Mouse (Mus musculus): Measurements from ENCODE around the gene Wrap53. TPM values are rescaled to one million over a fixed set of nuclear protein-coding genes. Genes with fewer than 3 reads are reported as not detected.
"Not testable (repeated sequence)": the region's sequence is repeated elsewhere in the genome, so short reads cannot be mapped to it uniquely, and the experiment has no call there.

The Wrap53 gene
- polyA plus RNA-seq (2014; fragmentation: Nextera tagmentation; extraction: Ambion mirVana): 24.6 and 29.3 TPM in 2 replicates

GRCm38 (mm10) chr11:69580091-69580514 lies at the start of gene Wrap53, which contains the start of gene Trp53:
Wrap53 (minus strand) TSS chr11:69580255.
Trp53 (plus strand) TSS chr11:69580359.
- peaks cover 26% of the 10 kb centered on the region for H3K36me3 ChIP-seq (ENCODE audit: control insufficient read depth, insufficient read depth, low read length)
- peak; percentile 97 for DNase-seq (ENCODE audit: low spot score)
- WGBS: 0% methylated on average over 13 of the region's 13 CpGs
- H3K9ac ChIP-seq (ENCODE audit: low read length): peak within 1 kb of the TSS; percentile 82
- no peaks in the 10 kb centered on the region for H3K27me3 ChIP-seq (replicated peaks; ENCODE audit: control insufficient read depth, insufficient read depth, low read length)
- peak within 1 kb of the TSS; percentile 72 for H3K4me3 ChIP-seq (ENCODE audit: low read depth, low read length)
- ATAC-seq: peak; percentile 60
- H3K9me3 ChIP-seq (replicated peaks; ENCODE audit: control insufficient read depth, low read length): no peaks in the 10 kb centered on the region
- H3K27ac ChIP-seq (ENCODE audit: low read depth, low read length): peak within 1 kb of the TSS; percentile 92
- peaks cover 22% of the 10 kb centered on the region for H3K4me1 ChIP-seq (ENCODE audit: control insufficient read depth, insufficient read depth, low read length)
- peak within 1 kb of the TSS; percentile 85 for H3K4me2 ChIP-seq (ENCODE audit: low read length)

GRCm38 (mm10) chr11:69629802-69630201 lies 49.7 kb upstream of the Wrap53 start:
- Histone ChIP-seq H3K9me3 (replicated peaks; ENCODE audit: control insufficient read depth, low read length) (no peaks in the 10 kb centered on the region), H3K4me1 (ENCODE audit: control insufficient read depth, insufficient read depth, low read length) (peaks cover 8% of the 10 kb centered on the region), H3K27me3 (replicated peaks; ENCODE audit: control insufficient read depth, insufficient read depth, low read length) (no peaks in the 10 kb centered on the region), H3K4me3 (ENCODE audit: low read depth, low read length) (no peak overlapping the region), H3K4me2 (ENCODE audit: low read length) (no peak overlapping the region), H3K9ac (ENCODE audit: low read length) (no peak overlapping the region), H3K27ac (ENCODE audit: low read depth, low read length) (no peak overlapping the region), H3K36me3 (ENCODE audit: control insufficient read depth, insufficient read depth, low read length) (no peaks in the 10 kb centered on the region)
- 68% methylated on average over 1 of the region's 1 CpGs for WGBS
- ATAC-seq: no peak
- DNase-seq (ENCODE audit: low spot score): peak; percentile 51

- H3K4me2 ChIP-seq (ENCODE audit: low read length): no peak overlapping the region
- H3K9ac ChIP-seq (ENCODE audit: low read length): no peak overlapping the region
- ATAC-seq (no peak), DNase-seq (ENCODE audit: low spot score) (peak; percentile 83)
- no peaks in the 10 kb centered on the region for H3K4me1 ChIP-seq (ENCODE audit: control insufficient read depth, insufficient read depth, low read length)
- H3K27me3 ChIP-seq (replicated peaks; ENCODE audit: control insufficient read depth, insufficient read depth, low read length): no peaks in the 10 kb centered on the region
- H3K4me3 ChIP-seq (ENCODE audit: low read depth, low read length): no peak overlapping the region
- no peaks in the 10 kb centered on the region for H3K36me3 ChIP-seq (ENCODE audit: control insufficient read depth, insufficient read depth, low read length)
- WGBS: 37% methylated on average over 6 of the region's 6 CpGs
- H3K27ac ChIP-seq (ENCODE audit: low read depth, low read length): no peak overlapping the region
- H3K9me3 ChIP-seq (replicated peaks; ENCODE audit: control insufficient read depth, low read length): no peaks in the 10 kb centered on the region
Measured at GRCm38 (mm10) chr11:69628286-69628685, 48.2 kb upstream of the Wrap53 start.

- H3K9ac ChIP-seq (ENCODE audit: low read length); H3K36me3 ChIP-seq (ENCODE audit: control insufficient read depth, insufficient read depth, low read length); ATAC-seq; H3K4me2 ChIP-seq (ENCODE audit: low read length); H3K27ac ChIP-seq (ENCODE audit: low read depth, low read length); H3K4me3 ChIP-seq (ENCODE audit: low read depth, low read length); H3K27me3 ChIP-seq (replicated peaks; ENCODE audit: control insufficient read depth, insufficient read depth, low read length); DNase-seq (ENCODE audit: low spot score); H3K9me3 ChIP-seq (replicated peaks; ENCODE audit: control insufficient read depth, low read length): not testable (repeated sequence)
- H3K4me1 ChIP-seq (ENCODE audit: control insufficient read depth, insufficient read depth, low read length): peaks cover 10% of the 10 kb centered on the region
- WGBS: 84% methylated on average over 2 of the region's 2 CpGs
Measured at GRCm38 (mm10) chr11:69624339-69624738, 44.3 kb upstream of the Wrap53 start.

- H3K9ac ChIP-seq (ENCODE audit: low read length): peak overlapping the region; percentile 80
- H3K4me2 ChIP-seq (ENCODE audit: low read length): peak overlapping the region; percentile 77
- no peaks in the 10 kb centered on the region for H3K27me3 ChIP-seq (replicated peaks; ENCODE audit: control insufficient read depth, insufficient read depth, low read length)
- H3K9me3 ChIP-seq (replicated peaks; ENCODE audit: control insufficient read depth, low read length): no peaks in the 10 kb centered on the region
- ATAC-seq (no peak), DNase-seq (ENCODE audit: low spot score) (no peak)
- peak overlapping the region; percentile 45 for H3K4me3 ChIP-seq (ENCODE audit: low read depth, low read length)
- no peak overlapping the region for H3K27ac ChIP-seq (ENCODE audit: low read depth, low read length)
- WGBS: 68% methylated on average over 4 of the region's 4 CpGs
- H3K4me1 ChIP-seq (ENCODE audit: control insufficient read depth, insufficient read depth, low read length): peaks cover 10% of the 10 kb centered on the region
- no peaks in the 10 kb centered on the region for H3K36me3 ChIP-seq (ENCODE audit: control insufficient read depth, insufficient read depth, low read length)
Measured at GRCm38 (mm10) chr11:69623006-69623405, 43.0 kb upstream of the Wrap53 start.

GRCm38 (mm10) chr11:69622406-69622805 lies 42.4 kb upstream of the Wrap53 start:
- no peak for ATAC-seq
- Histone ChIP-seq H3K36me3 (ENCODE audit: control insufficient read depth, insufficient read depth, low read length) (no peaks in the 10 kb centered on the region), H3K27me3 (replicated peaks; ENCODE audit: control insufficient read depth, insufficient read depth, low read length) (no peaks in the 10 kb centered on the region), H3K4me2 (ENCODE audit: low read length) (peak overlapping the region; percentile 77), H3K4me3 (ENCODE audit: low read depth, low read length) (peak overlapping the region; percentile 45), H3K9me3 (replicated peaks; ENCODE audit: control insufficient read depth, low read length) (no peaks in the 10 kb centered on the region), H3K4me1 (ENCODE audit: control insufficient read depth, insufficient read depth, low read length) (peaks cover 10% of the 10 kb centered on the region), H3K9ac (ENCODE audit: low read length) (peak overlapping the region; percentile 80), H3K27ac (ENCODE audit: low read depth, low read length) (peak overlapping the region; percentile 60; the same call in 1 of the 2 replicates)
- DNase-seq (ENCODE audit: low spot score): peak; percentile 13
- 38% methylated on average over 6 of the region's 6 CpGs for WGBS

GRCm38 (mm10) chr11:69621571-69622268 lies 41.7 kb upstream of the Wrap53 start, which contains the start of gene Sat2:
Sat2 (plus strand) TSS chr11:69622024.
- Histone ChIP-seq H3K4me3 (ENCODE audit: low read depth, low read length) (peak within 1 kb of the TSS; percentile 45), H3K36me3 (ENCODE audit: control insufficient read depth, insufficient read depth, low read length) (no peaks in the 10 kb centered on the region), H3K4me1 (ENCODE audit: control insufficient read depth, insufficient read depth, low read length) (peaks cover 10% of the 10 kb centered on the region), H3K9ac (ENCODE audit: low read length) (peak within 1 kb of the TSS; percentile 80), H3K27ac (ENCODE audit: low read depth, low read length) (peak within 1 kb of the TSS; percentile 60), H3K4me2 (ENCODE audit: low read length) (peak within 1 kb of the TSS; percentile 77), H3K9me3 (replicated peaks; ENCODE audit: control insufficient read depth, low read length) (no peaks in the 10 kb centered on the region), H3K27me3 (replicated peaks; ENCODE audit: control insufficient read depth, insufficient read depth, low read length) (no peaks in the 10 kb centered on the region)
- WGBS: under 1% methylated on average over 20 of the region's 20 CpGs
- DNase-seq (ENCODE audit: low spot score) (peak; percentile 86), ATAC-seq (peak; percentile 92)

- ATAC-seq (no peak), DNase-seq (ENCODE audit: low spot score) (no peak)
- 87% methylated on average over 7 of the region's 7 CpGs for WGBS
- no peak overlapping the region for H3K4me2 ChIP-seq (ENCODE audit: low read length)
- H3K9me3 ChIP-seq (replicated peaks; ENCODE audit: control insufficient read depth, low read length): no peaks in the 10 kb centered on the region
- H3K36me3 ChIP-seq (ENCODE audit: control insufficient read depth, insufficient read depth, low read length): no peaks in the 10 kb centered on the region
- no peak overlapping the region for H3K27ac ChIP-seq (ENCODE audit: low read depth, low read length)
- peaks cover 10% of the 10 kb centered on the region for H3K4me1 ChIP-seq (ENCODE audit: control insufficient read depth, insufficient read depth, low read length)
- H3K27me3 ChIP-seq (replicated peaks; ENCODE audit: control insufficient read depth, insufficient read depth, low read length): no peaks in the 10 kb centered on the region
- no peak overlapping the region for H3K4me3 ChIP-seq (ENCODE audit: low read depth, low read length)
- no peak overlapping the region for H3K9ac ChIP-seq (ENCODE audit: low read length)
Measured at GRCm38 (mm10) chr11:69620394-69621081, 40.5 kb upstream of the Wrap53 start.

GRCm38 (mm10) chr11:69617805-69618204 lies 37.8 kb upstream of the Wrap53 start, which contains the start of gene Shbg:
Shbg (minus strand) TSS chr11:69617905.
- Histone ChIP-seq H3K27me3 (replicated peaks; ENCODE audit: control insufficient read depth, insufficient read depth, low read length) (no peaks in the 10 kb centered on the region), H3K27ac (ENCODE audit: low read depth, low read length) (no peak within 1 kb of the TSS), H3K9me3 (replicated peaks; ENCODE audit: control insufficient read depth, low read length) (no peaks in the 10 kb centered on the region), H3K9ac (ENCODE audit: low read length) (peak within 1 kb of the TSS; percentile 2; the same call in 1 of the 2 replicates), H3K4me3 (ENCODE audit: low read depth, low read length) (no peak within 1 kb of the TSS), H3K4me2 (ENCODE audit: low read length) (no peak within 1 kb of the TSS), H3K4me1 (ENCODE audit: control insufficient read depth, insufficient read depth, low read length) (peaks cover 11% of the 10 kb centered on the region), H3K36me3 (ENCODE audit: control insufficient read depth, insufficient read depth, low read length) (no peaks in the 10 kb centered on the region)
- WGBS: 79% methylated on average over 5 of the region's 5 CpGs
- DNase-seq (ENCODE audit: low spot score): no peak
- no peak for ATAC-seq

Measured in forebrain, embryonic 14.5 days (tissue).